Mouse (Mus musculus): ENCODE measurements around the gene Galnt11.
"Not testable (repeated sequence)": the region's sequence is repeated elsewhere in the genome, so short reads cannot be mapped to it uniquely, and the experiment has no call there.

Galnt11 gene

DNA sequence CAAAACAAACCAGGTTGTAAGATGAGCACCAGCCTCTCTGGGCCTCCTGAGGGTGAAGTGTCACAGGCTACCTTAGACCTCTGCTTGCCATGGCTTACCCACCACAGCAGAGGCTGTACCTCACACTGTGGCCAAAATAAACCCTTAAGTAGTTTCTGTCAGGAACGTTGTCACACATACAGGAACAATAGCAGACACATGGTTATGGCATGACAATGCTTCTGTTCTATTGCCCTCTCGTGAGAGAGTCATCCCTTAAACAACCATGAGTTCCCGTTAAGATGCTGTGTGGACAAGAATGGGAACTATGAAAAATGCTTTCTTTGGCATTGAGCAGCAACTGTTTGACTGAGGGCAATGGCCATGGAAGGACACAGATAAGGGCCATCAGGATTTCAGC lies at the start of gene Galnt11:
TSS of gene Galnt11 (plus strand) at position 301 of the 400 bp plus-strand sequence.
- DNase-seq (ENCODE audit: low read depth), result peak; percentile 18

GRCm38 (mm10) chr5:25177937-25178336 lies 43.8 kb upstream of the Galnt11 start:
- DNase-seq (ENCODE audit: low read depth), result not testable (repeated sequence)

DNA sequence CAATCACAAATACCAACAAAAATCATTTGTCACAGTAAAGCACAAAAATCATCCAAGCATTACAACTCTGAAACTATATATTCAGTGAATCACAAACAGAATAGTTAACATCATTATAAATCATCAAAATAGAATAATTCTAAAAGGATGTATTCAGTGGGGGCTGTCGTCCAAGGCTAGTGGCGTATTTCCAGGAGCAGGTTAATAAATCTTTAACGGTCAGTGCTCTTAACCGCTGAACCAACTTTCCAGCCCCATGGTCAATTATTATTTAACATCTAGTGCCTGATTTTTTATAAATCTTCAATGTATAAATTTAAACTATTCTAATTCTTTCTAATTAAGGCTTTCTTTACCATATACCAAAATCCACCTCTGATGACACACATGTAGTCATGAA lies 43.2 kb upstream of the Galnt11 start:
- not testable (repeated sequence) for DNase-seq (ENCODE audit: low read depth)

DNA sequence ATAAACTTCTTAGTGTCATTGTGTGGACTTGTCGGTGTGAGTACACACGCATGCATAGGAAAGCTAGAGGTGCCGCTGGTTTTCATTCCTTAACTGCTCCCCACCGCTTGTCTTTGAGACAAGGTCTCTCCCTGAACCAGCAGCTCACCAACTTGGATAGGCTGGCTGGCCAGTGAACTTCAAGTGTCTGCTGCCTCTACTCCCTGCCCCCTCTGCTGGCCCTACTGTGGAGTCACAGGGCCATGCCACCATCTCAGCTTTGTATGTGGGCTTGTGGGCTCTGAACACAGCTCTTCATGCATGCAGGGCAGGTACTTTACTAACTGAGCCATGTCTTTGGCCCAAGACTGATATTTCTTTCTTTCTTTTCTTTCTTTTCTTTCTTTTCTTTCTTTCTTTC lies 42.4 kb upstream of the Galnt11 start:
- DNase-seq (ENCODE audit: low read depth), result no peak

- no peak for DNase-seq (ENCODE audit: low read depth)
These were observed 41.7 kb upstream of the Galnt11 start for GRCm38 (mm10) chr5:25179936-25180488.

DNA sequence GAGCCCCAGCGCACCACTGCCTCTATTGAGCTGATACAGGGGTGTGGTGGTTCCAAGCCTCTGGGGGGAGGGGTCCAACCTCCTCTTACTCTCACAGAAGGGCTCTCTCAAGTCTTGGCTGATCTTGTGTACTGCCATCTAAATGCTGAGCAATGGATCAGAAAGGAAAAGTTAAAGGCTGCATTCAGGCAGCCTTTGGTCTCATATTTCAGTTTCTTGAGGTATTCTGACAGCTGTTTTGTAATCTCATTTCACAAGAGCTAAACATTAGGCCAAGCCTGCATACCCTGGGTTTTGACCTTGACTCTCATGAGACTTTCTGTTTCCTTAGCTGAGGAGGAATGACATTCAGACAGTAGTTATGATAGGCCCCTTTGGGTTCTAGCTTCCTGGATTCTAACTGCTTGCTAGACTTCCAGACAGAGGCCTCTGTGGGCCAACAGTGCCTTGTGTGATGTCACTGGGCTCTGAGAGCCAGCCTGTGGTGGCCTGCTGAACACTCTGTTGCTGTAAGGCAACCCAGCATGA lies 40.6 kb upstream of the Galnt11 start, which contains the start of gene Galntl5:
TSS of gene Galntl5 (plus strand) at position 457 of the 528 bp plus-strand sequence.
- no peak for DNase-seq (ENCODE audit: low read depth)

DNA sequence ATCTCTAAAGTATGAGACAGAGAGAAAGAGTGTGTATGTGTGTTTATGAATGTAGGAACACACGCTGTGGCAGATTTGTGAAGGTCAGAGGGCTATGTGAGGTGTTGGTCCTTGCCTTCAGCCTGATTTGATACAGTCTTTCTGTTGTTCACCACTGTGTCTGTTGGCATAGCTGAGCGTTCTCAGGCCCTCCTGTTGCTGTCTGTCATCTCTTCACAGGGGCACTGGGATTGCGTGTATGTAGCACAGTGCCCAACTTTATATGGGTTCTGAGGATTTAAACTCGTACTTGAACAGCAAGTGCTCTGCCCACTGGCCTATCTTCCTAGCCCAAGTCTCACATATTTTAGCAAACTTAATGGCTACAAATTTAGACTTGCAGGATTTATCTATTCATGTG lies 38.1 kb upstream of the Galnt11 start:
- DNase-seq (ENCODE audit: low read depth), result no peak

DNA sequence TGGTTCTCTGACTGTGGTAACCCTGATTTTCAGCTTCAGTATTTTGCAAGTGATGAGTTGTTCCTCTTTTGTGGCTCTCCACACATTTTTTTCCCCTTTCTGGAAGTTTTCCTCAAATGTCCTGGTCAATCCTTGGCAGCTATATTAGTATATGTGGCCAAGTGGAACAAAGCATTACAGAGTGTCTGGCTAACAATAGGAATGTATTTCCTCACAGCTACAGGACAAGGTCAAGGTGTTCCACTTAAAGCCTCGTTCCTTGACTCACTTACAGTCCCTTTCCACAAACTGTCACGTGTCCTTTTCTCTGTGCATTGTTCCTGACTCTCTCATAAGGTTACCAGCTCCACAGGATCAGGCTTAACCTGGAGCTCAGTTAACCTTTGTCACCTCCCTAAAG lies 37.1 kb upstream of the Galnt11 start:
- DNase-seq (ENCODE audit: low read depth), result no peak

DNA sequence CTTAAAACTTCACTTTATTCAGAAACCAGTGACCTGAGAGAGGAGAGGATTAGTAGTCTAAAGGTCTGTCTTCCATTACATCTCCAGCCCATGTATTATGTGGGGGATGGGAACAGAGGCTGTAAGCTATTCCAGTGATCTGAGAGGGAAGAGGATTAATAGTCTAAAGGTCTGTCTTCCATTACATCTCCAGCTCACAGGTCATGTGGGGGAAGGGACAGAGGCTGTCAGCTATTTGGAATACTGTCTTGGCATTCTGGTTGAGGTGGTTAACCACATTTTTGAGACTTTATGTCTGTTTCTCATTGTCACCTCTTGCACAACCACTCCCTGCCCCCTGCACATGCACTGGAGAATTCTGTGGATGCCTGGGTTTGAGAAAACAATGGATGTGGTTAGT lies 34.0 kb upstream of the Galnt11 start:
- no peak for DNase-seq (ENCODE audit: low read depth)

DNA sequence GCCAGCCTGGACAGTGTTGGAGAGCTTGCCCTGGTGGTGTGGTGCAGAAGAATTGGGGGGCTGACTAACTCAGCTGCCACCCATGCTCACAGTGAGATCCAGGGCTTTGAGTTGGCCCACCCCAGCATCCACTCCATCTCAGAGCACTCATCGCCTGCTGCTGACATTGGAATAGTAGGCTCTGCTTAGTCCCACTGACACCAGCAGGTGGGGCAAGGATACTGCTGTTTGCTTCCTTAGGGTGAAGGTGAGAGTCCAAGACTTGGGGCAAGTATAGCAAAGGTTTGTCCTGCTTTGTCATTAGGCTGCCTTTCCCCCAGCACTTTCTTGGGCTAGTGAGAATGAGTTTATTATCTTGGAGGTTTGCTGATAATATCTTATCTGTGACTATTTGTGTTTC lies 32.9 kb upstream of the Galnt11 start:
- DNase-seq (ENCODE audit: low read depth), result no peak

- DNase-seq (ENCODE audit: low read depth), result no peak
These were observed 31.2 kb upstream of the Galnt11 start for GRCm38 (mm10) chr5:25190521-25190920.

- DNase-seq (ENCODE audit: low read depth), result no peak
These were observed 9.8 kb upstream of the Galnt11 start for GRCm38 (mm10) chr5:25211872-25212271.

DNA sequence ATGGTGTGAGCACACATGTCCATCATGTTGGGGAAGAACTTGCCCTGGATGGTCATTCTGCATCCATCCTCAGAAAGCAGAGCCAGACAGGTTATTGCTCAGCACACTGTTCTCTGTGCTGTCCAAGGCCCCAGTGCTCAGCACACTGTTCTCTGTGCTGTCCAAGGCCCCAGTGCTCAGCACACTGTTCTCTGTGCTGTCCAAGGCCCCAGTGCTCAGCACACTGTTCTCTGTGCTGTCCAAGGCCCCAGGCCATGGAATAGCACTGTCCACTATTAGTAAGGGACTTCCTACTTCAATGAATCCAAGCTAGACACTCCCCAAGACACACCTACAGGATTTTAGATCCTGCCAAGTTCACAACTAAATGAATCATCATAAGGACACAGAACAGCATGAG lies 8.5 kb upstream of the Galnt11 start:
- DNase-seq (ENCODE audit: low read depth), result not testable (repeated sequence)

DNA sequence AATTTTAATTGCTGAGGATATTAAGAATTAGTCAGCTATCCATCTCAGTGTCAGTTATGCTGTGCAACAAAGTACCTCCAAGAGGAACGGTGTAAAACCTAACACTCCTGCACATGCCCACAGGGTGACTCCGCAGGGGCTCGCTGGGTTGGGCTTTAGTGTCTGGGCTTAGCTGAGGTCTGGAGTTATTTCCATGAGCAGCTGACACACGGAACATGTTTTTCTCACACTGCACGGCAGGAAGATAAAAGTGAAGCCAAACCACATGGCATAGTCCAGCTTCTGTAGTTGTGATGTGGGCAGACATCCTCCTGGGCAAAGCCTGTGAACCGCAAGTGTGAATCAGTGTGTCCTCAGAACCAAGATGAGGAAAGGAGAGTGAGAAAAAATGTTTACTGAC lies 6.7 kb upstream of the Galnt11 start:
- no peak for DNase-seq (ENCODE audit: low read depth)

DNA sequence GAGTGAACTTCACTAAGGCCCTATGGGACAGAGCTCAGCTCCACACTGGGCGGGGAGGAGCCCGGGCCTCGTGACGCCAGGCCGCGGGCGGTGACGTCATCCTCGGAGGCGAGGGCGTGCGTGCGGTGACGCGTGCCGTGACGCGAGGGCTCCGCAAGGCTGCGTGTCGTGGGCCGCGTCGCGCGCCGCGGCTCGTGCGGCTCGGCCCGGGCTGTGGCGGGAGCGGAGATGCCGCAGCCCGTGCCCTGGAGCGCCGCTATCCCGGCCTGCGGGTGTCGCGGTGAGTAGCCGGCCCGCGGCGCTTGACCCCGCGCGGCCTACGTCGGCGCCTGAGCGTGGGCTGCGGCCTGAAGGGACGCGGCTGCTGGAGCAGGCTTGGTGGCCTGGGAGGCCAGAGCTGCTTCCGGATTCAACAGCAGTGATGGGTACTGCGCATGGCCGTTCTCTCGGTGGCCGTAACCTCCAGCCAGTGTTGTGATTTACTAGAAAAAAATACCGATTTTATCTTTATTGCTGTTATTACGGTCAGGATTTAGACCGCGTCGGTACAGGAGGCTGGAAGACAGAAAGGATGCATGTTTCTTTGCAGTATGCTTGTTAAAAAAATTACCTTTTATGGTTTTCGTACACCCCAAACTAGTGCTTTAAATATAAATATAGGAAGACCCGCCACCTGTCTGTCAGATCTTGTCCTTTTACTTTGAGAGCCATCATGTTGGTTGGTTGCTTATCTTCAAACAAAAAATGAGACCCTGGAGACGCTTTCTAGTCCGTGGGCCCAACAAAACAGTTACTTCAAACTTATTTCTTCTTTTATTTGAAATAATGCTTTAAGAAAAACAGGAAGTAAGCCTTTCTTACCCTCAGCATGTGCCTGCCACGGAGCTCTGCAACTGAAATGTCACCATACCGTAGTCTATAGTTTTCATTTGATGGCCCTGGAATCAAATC lies 1.3 kb downstream of the Galnt11 start, which contains the start of gene E130116L18Rik:
TSS of gene E130116L18Rik (minus strand) at position 402 of the 951 bp plus-strand sequence.
- DNase-seq (ENCODE audit: low read depth), result peak; percentile 96

DNA sequence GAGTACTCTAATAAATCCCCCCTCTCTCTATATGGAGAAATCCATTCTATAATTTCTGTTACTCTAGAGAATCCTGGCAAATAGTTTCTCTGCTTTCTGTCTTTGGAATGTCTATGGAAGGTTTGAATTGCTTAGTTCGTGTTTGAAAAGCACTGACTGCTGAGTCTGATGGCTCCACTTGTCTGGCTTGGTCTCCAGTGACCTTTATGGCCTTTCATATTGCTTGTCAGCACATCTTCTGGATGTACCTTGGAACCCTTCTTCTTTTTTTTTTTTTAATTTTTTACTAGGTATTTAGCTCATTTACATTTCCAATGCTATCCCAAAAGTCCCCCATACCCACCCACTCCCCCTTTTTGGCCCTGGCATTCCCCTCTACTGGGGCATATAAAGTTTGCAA lies 2.7 kb downstream of the Galnt11 start:
- DNase-seq (ENCODE audit: low read depth), result not testable (repeated sequence)

DNA sequence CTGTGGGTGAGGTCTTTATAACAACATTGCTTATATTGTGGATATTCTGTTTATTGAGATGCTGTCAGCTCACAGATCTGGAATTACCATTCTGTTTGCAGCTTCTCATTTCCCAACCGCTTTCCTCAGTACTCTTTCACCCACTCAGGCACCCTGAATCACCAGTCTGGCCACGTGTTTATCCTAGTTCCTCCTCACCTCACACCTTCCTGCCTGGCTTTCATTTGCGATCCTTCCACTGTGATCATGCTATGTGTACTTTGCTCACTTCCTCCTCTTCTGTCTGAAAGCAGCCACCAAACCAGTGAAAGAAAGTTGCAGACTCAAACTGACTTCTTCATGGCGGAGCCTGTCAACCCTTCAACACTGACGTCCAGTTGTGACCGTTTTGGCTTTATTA lies 21.4 kb downstream of the Galnt11 start:
- DNase-seq (ENCODE audit: low read depth), result no peak

DNA sequence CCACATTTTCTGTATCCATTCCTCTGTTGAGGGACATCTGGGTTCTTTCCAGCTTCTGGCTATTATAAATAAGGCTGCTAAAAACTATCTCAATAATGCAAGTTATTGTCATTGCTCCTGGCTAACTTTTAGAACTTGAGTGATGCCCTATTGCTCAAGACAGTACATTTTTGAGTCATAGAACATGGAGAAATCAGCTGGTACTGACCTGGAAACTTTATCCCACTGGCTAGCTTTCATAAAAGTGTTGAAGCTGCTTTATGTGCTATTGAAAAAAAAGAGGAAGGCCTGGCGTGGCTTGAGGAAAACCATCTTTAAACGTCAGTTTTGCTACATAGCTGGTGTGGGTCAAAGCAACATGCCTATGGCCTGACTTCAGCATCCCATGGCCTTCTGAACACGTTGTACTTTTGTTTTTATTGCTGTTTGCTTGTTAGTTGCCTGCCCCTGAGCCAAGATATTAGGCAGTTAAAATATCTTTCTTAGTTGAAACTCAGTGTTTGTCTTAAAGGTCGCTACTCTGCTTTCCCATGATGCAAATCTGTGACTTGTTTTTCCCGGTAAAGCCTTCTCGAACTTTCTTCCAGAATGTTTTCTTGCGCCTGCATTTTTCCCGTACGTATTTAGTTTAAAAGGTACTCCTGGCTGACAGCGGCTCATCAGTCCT lies 24.2 kb downstream of the Galnt11 start:
- no peak for DNase-seq (ENCODE audit: low read depth)

- DNase-seq (ENCODE audit: low read depth), result no peak
These were observed 24.8 kb downstream of the Galnt11 start for GRCm38 (mm10) chr5:25246473-25246865.

GRCm38 (mm10) chr5:25247036-25247435 lies 25.3 kb downstream of the Galnt11 start:
- no peak for DNase-seq (ENCODE audit: low read depth)

- no peak for DNase-seq (ENCODE audit: low read depth)
These were observed 30.7 kb downstream of the Galnt11 start for GRCm38 (mm10) chr5:25252423-25252822.

DNA sequence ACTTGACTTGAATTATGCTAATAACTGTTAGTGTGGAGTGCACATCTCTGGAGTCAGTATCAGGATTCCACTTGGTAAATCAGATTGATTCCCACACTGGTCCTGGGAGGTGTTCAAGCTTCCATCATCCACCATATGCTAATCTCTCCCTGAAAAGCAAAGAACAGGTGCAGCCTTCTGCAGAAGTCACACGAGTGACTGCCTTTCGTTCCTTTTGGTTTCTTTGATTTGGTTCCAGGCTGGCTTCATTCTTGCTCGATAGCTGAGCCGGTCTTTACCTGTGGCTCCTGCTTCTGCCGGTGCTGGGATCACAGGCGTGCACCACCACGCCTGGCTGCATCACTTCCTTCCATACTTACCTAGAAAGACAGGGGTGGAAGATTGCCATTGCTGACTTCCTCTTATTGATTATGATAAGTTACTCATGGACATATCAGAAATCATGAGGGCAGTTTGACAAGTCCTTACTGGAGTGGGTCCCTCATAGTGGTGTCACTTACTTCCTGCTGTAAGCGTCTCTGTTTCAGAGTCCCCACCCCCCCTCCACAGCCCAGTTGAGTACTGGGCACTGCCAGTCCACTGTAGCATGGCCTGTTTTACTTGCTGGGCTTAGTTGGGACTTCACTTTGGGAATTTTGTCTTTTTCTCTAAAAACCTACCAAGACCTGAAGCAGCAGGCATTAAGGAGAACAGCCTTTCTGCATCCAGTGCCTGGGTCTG lies 31.3 kb downstream of the Galnt11 start:
- DNase-seq (ENCODE audit: low read depth), result no peak

Measured in naive thymus-derived CD4-positive, alpha-beta T cell, adult 2 months (primary cell).